Mouse (Mus musculus): ENCODE results near the gene Cd3e.

GRCm38 (mm10) chr9:45048511-45048910 lies 39.1 kb upstream of the Cd3e start:
- TF ChIP-seq CTCF (IDR thresholded peaks at IDR 0.05; ENCODE audit: extremely low read depth, insufficient read depth, low read length) (peak; percentile 59), POLR2A (IDR thresholded peaks at IDR 0.05; ENCODE audit: extremely low read depth, insufficient read depth, low read length) (no peak)

Measured in cortical plate, adult 2 months (tissue).